Mouse (Mus musculus) ES-E14 (cell line): ENCODE measurements around the gene Insm2. TPM values are rescaled to one million over a fixed set of nuclear protein-coding genes. Genes with fewer than 3 reads are reported as not detected.
A peak's percentile ranks its signal among the peaks of the same experiment; 100 is the strongest.
"Not testable (repeated sequence)": the region's sequence is repeated elsewhere in the genome, so short reads cannot be mapped to it uniquely, and the experiment has no call there.

Experiments
- DNase-seq: peaks from one replicate; pipeline ENCODE4 v3.0.0-alpha.2; 2013; ENCODE audit warnings: low read depth, low spot score
- H3K27ac ChIP-seq: 2 replicates; pipeline ENCODE4 v1.5.1; 2012; ENCODE audit warnings: low read depth, mild to moderate bottlenecking, low read length, moderate library complexity, mixed read lengths; ENCODE audit not compliant: poor library complexity, insufficient read depth, severe bottlenecking
- H3K36me3 ChIP-seq: 2 replicates; pipeline ENCODE4 v1.6.1; 2012; ENCODE audit warnings: mild to moderate bottlenecking, low read length, moderate library complexity, mixed read lengths; ENCODE audit not compliant: control insufficient read depth, poor library complexity, insufficient read depth, severe bottlenecking
- H3K4me1 ChIP-seq, 2 experiments: fragments of 150-350 bp in 1 of 2; sonication (generic) in 1 of 2; 2 replicates each; pipeline ENCODE4 v1.6.1; 2012; ENCODE audit warnings: low read length in 2 of 2, mild to moderate bottlenecking in 1 of 2, mixed read lengths in 1 of 2; ENCODE audit not compliant: control insufficient read depth in 2 of 2, insufficient read depth in 2 of 2, poor library complexity in 1 of 2
- H3K4me3 ChIP-seq, 2 experiments: fragments of 150-350 bp in 1 of 2; sonication (generic) in 1 of 2; 2 replicates each; pipeline ENCODE4 v1.5.1; 2012; ENCODE audit warnings: low read length in 2 of 2, low read depth in 1 of 2, mild to moderate bottlenecking in 1 of 2, mixed read lengths in 1 of 2; ENCODE audit not compliant: insufficient read depth in 1 of 2, poor library complexity in 1 of 2, severe bottlenecking in 1 of 2
- H3K9ac ChIP-seq: 2 replicates; pipeline ENCODE4 v1.6.1; 2012; ENCODE audit warnings: low read depth, mild to moderate bottlenecking, low read length, mixed read lengths; ENCODE audit not compliant: poor library complexity, insufficient read depth, severe bottlenecking
- H3K9me3 ChIP-seq: fragments of 150-350 bp; sonication (generic); 2 replicates; pipeline ENCODE4 v1.6.1; 2012; ENCODE audit warnings: low read depth, mild to moderate bottlenecking, low read length; ENCODE audit not compliant: control insufficient read depth, insufficient read depth
- CHD2 ChIP-seq: IDR thresholded peaks from 2 replicates; pipeline ENCODE4 v1.6.1; 2014; ENCODE audit warnings: mild to moderate bottlenecking, low read depth, low read length, inconsistent platforms
- HCFC1 ChIP-seq: IDR thresholded peaks from 2 replicates; pipeline ENCODE4 v1.6.1; 2012; ENCODE audit warnings: low read length, inconsistent platforms, borderline replicate concordance; ENCODE audit not compliant: insufficient read depth
- MAFK ChIP-seq: IDR thresholded peaks from 2 replicates; pipeline ENCODE4 v1.6.1; 2014; ENCODE audit warnings: mild to moderate bottlenecking, low read depth, low read length, inconsistent platforms; ENCODE audit not compliant: insufficient read depth
- ZC3H11A ChIP-seq: IDR thresholded peaks from 2 replicates; pipeline ENCODE4 v1.6.1; 2012; ENCODE audit warnings: low read depth, mild to moderate bottlenecking, inconsistent platforms, low read length, borderline replicate concordance
- ZNF384 ChIP-seq: IDR thresholded peaks from 2 replicates; pipeline ENCODE4 v1.6.1; 2012; ENCODE audit warnings: low read depth, low read length, inconsistent platforms
- in situ Hi-C, 2 experiments: fragments of 600-800 bp; cut with MboI; formaldehyde crosslinking; loops; one replicate each; pipeline ENCODE4 v1.15.1; 2025; ENCODE audit warnings: low sequenced_read_pairs in 2 of 2, inconsistent platforms in 1 of 2; ENCODE audit not compliant: unreplicated experiment in 2 of 2
- total RNA-seq: library from RNA; depleted of rRNA; stranded (reverse); fragments of 300-350 nt; gene quantifications from 2 replicates; pipeline ENCODE4 v1.2.3, GENCODE M21; 2012; rRNA removed

Gene Insm2
- total RNA-seq = 0.16 TPM in 1 of 2 replicates, not detected in the other

DNA sequence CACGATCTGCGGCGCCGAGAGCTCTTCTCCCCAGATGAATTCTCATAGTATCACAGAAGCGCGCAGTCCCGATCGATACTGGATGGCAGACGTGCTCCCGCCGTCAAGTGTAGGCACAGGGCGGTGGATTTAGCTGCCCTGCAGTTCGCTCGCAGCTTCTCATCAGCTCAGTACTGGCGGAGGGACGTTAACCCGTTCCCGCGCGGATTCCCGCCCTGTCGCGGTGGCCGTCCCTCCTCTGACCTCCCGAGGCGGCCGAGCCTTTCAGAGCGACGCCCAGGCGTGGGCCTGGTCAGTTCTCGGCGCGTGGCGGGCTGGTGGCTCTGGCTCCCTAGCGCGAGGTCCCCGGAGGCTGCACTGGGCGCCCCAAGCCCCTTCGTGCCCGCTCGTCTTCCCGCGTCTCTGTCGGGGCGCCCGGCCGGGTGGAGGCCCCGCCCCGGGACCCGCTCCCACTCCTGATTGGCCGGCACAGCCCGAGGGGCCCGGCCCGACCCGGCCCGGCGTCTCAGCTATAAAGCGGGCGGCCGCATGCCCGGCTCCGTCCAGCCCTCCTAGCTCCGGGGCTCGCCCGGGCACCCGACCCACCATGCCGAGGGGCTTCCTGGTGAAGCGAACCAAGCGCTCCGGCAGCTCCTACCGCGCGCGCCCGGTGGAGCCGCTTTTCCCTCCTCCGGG, at the start of gene Insm2:
Gene Insm2 (plus strand): TSS at position 541 of the 675 bp plus-strand sequence.
- Histone ChIP-seq H3K27ac (no peak within 1 kb of the TSS), H3K4me3 (peak within 1 kb of the TSS; percentile 65 to 74), H3K9ac (0 out of 2 replicates have a peak within 1 kb of the TSS, but pooled peaks have one; percentile 4), H3K9me3 (no peaks in the 10 kb centered on the region), H3K4me1 (no peaks in the 10 kb centered on the region), H3K36me3 (no peaks in the 10 kb centered on the region)
- in situ Hi-C loops = no loop called here
- TF ChIP-seq HCFC1 (no peak), CHD2 (no peak), ZC3H11A (no peak), ZNF384 (no peak), MAFK (no peak)
- DNase-seq = peak; percentile 28

DNA sequence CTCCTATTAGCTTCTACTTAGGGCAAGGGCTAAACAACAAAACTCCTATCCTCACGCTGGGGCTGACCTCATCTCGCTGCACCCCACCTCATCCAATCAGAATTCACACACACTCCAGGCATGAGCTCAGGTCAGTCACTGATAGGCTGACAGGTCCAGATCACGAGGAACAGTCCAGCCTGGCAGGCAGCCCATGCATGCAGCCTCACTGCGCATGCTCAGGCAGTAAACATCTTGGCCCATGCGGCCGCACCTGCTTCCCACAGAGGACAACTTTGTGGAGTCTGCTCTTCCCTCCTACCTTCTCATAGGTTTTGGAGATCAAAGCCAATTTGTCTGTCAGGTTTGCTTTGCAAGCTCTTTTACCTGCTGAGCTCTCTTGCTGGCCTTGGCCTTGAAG, 44.3 kb upstream of the Insm2 start:
- H3K9ac ChIP-seq, H3K27ac ChIP-seq, H3K4me3 ChIP-seq, H3K4me1 ChIP-seq, in situ Hi-C loops, H3K36me3 ChIP-seq, DNase-seq, H3K9me3 ChIP-seq: not testable (repeated sequence)

DNA sequence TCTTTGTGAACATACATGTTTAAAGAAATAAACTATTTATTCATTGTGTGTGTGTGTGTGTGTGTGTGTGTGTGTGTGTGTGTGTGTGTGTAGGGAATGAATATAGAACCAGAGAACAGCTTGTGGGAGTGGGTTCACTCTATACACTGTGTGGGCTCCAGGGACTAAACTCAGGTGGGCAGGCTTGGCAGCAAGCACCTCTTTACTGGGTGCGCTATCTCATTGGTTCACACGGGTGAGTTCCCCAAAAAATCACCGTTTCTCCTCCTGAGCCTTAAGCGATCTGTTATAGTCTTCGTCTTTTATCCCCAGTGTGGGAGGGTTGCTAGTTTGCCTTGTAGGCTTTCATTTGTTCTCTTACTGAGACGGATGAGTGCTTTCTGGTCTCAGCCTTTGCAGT, 41.4 kb upstream of the Insm2 start:
- in situ Hi-C loops = no loop called here
- TF ChIP-seq MAFK (no peak), CHD2 (no peak), ZNF384 (no peak), HCFC1 (no peak), ZC3H11A (no peak)

GRCm38 (mm10) chr12:55559184-55559855, 39.9 kb upstream of the Insm2 start:
- H3K27ac ChIP-seq = no peak overlapping the region
- H3K9ac ChIP-seq = no peak overlapping the region
- H3K4me1 ChIP-seq = no peaks in the 10 kb centered on the region
- TF ChIP-seq MAFK = no peak
- TF ChIP-seq HCFC1 = no peak
- no peak for TF ChIP-seq CHD2
- no peak for TF ChIP-seq ZNF384
- no peak for TF ChIP-seq ZC3H11A
- H3K4me3 ChIP-seq = no peak overlapping the region
- no peaks in the 10 kb centered on the region for H3K36me3 ChIP-seq
- in situ Hi-C loops = no loop called here
- no peaks in the 10 kb centered on the region for H3K9me3 ChIP-seq
- no peak for DNase-seq

More for the DNA sequence above, 41.4 kb upstream of the Insm2 start:
- H3K36me3 ChIP-seq = no peaks in the 10 kb centered on the region
- no peaks in the 10 kb centered on the region for H3K9me3 ChIP-seq
- no peak for DNase-seq
- no peak overlapping the region for H3K9ac ChIP-seq
- no peak overlapping the region for H3K4me3 ChIP-seq
- H3K27ac ChIP-seq = no peak overlapping the region
- H3K4me1 ChIP-seq = no peaks in the 10 kb centered on the region
